Mouse (Mus musculus) kidney, adult 2 months (tissue): ENCODE results near the gene Gm49355. TPM values are rescaled to one million over a fixed set of nuclear protein-coding genes. Genes with fewer than 3 reads are reported as not detected.
"Not testable (repeated sequence)": the region's sequence is repeated elsewhere in the genome, so short reads cannot be mapped to it uniquely, and the experiment has no call there.

Experiments
- DNase-seq: peaks from one replicate; pipeline ENCODE4 v3.0.0; 2021
- H3K27ac ChIP-seq: fragments of 200-500 bp; 2 replicates; pipeline ENCODE4 v1.5.1; 2012; ENCODE audit warnings: low read depth, low read length, control low read depth, inconsistent platforms; ENCODE audit not compliant: insufficient read depth
- H3K27me3 ChIP-seq: fragments of 200-500 bp; replicated peaks from 2 replicates; pipeline ENCODE4 v1.6.1; 2012; ENCODE audit warnings: mild to moderate bottlenecking, moderate library complexity, low read length, inconsistent platforms; ENCODE audit not compliant: control insufficient read depth, insufficient read depth
- H3K36me3 ChIP-seq: fragments of 200-500 bp; 2 replicates; pipeline ENCODE4 v1.6.1; 2012; ENCODE audit warnings: mild to moderate bottlenecking, moderate library complexity, low read length, inconsistent platforms; ENCODE audit not compliant: control insufficient read depth, insufficient read depth
- H3K4me1 ChIP-seq: fragments of 200-500 bp; 2 replicates; pipeline ENCODE4 v1.6.1; 2011; ENCODE audit warnings: low read length; ENCODE audit not compliant: control insufficient read depth, insufficient read depth
- H3K4me3 ChIP-seq: fragments of 200-500 bp; 2 replicates; pipeline ENCODE4 v1.5.1; 2011; ENCODE audit warnings: mild to moderate bottlenecking, low read depth, low read length, control low read depth; ENCODE audit not compliant: insufficient read depth
- CTCF ChIP-seq: fragments of 200-500 bp; conservative IDR thresholded peaks from 2 replicates; pipeline ENCODE4 v1.5.1; 2011; ENCODE audit warnings: low read depth, mild to moderate bottlenecking, control low read depth, low read length, moderate library complexity, mixed read lengths; ENCODE audit not compliant: insufficient read depth, insufficient read length
- POLR2A ChIP-seq: fragments of 200-500 bp; IDR thresholded peaks from one replicate; pipeline ENCODE4 v1.6.1; 2011; ENCODE audit warnings: low read depth, low read length, control low read depth
- WGBS: fragments of 180-500 bp; shearing (Covaris S2); methylation state at CpG from one replicate; pipeline ENCODE4 v1.1.7; 2018; 5-methylcytosine and 5-hydroxymethylcytosine counted together
- polyA plus RNA-seq: library from polyadenylated mRNA; depleted of rRNA; stranded (reverse); fragments of >200 nt; gene quantifications from 2 replicates; pipeline ENCODE4 v1.2.3, GENCODE M21; 2012; rRNA removed

Gm49355 gene
- polyA plus RNA-seq: 0.14 and 0.28 TPM in 2 replicates

GRCm38 (mm10) chr14:12283641-12284040, at the start of gene Gm49355:
Gene Gm49355, plus strand, starts transcription at chr14:12283976.
- no peaks in the 10 kb centered on the region for H3K27me3 ChIP-seq
- peak within 1 kb of the TSS; percentile 76 for H3K27ac ChIP-seq
- H3K4me1 ChIP-seq: no peaks in the 10 kb centered on the region
- H3K36me3 ChIP-seq: peaks cover 3% of the 10 kb centered on the region; the same call in 1 of the 2 replicates
- WGBS: 77% methylated on average over 6 of the region's 6 CpGs
- DNase-seq: no peak
- peak within 1 kb of the TSS; percentile 91 for H3K4me3 ChIP-seq
- no peak for TF ChIP-seq POLR2A
- TF ChIP-seq CTCF: no peak

- Histone ChIP-seq H3K27ac (no peak overlapping the region), H3K4me3 (no peak overlapping the region), H3K4me1 (no peaks in the 10 kb centered on the region), H3K36me3 (no peaks in the 10 kb centered on the region; the same call in 1 of the 2 replicates), H3K27me3 (no peaks in the 10 kb centered on the region)
- TF ChIP-seq POLR2A (no peak), CTCF (no peak)
- 65% methylated on average over 4 of the region's 4 CpGs for WGBS
- no peak for DNase-seq
Measured at GRCm38 (mm10) chr14:12243726-12244125, 40.0 kb upstream of the Gm49355 start.

- H3K4me1 ChIP-seq: no peaks in the 10 kb centered on the region
- 79% methylated on average over 3 of the region's 3 CpGs for WGBS
- H3K27me3 ChIP-seq: no peaks in the 10 kb centered on the region
- DNase-seq: no peak
- H3K4me3 ChIP-seq: no peak overlapping the region
- TF ChIP-seq POLR2A (no peak), CTCF (no peak)
- H3K36me3 ChIP-seq: no peaks in the 10 kb centered on the region
- no peak overlapping the region for H3K27ac ChIP-seq
Measured at GRCm38 (mm10) chr14:12276031-12276430, 7.7 kb upstream of the Gm49355 start.

GRCm38 (mm10) chr14:12284141-12284912, 551 bp downstream of the Gm49355 start, which contains the start of gene 3830406C13Rik:
Gene 3830406C13Rik, plus strand, starts transcription at chr14:12284173.
- peak; percentile 87 for TF ChIP-seq POLR2A
- TF ChIP-seq CTCF: no peak
- DNase-seq: peak; percentile 90
- H3K4me3 ChIP-seq: peak within 1 kb of the TSS; percentile 91
- peaks cover 3% of the 10 kb centered on the region; the same call in 1 of the 2 replicates for H3K36me3 ChIP-seq
- no peaks in the 10 kb centered on the region for H3K4me1 ChIP-seq
- H3K27ac ChIP-seq: peak within 1 kb of the TSS; percentile 76
- no peaks in the 10 kb centered on the region for H3K27me3 ChIP-seq
- under 1% methylated on average over 48 of the region's 48 CpGs for WGBS

- not testable (repeated sequence) for H3K36me3 ChIP-seq, H3K27ac ChIP-seq, DNase-seq, H3K27me3 ChIP-seq, H3K4me3 ChIP-seq, H3K4me1 ChIP-seq
Measured at GRCm38 (mm10) chr14:12289747-12290146, 6.0 kb downstream of the Gm49355 start.

- Histone ChIP-seq H3K27me3 (no peaks in the 10 kb centered on the region), H3K4me3 (no peak overlapping the region), H3K36me3 (no peaks in the 10 kb centered on the region), H3K4me1 (no peaks in the 10 kb centered on the region), H3K27ac (no peak overlapping the region)
- WGBS: 82% methylated on average over 7 of the region's 7 CpGs
- DNase-seq: no peak
- TF ChIP-seq POLR2A (no peak), CTCF (no peak)
Measured at GRCm38 (mm10) chr14:12296391-12296790, 12.6 kb downstream of the Gm49355 start.

GRCm38 (mm10) chr14:12299171-12299570, 15.4 kb downstream of the Gm49355 start:
- TF ChIP-seq POLR2A: no peak
- no peak for TF ChIP-seq CTCF
- no peaks in the 10 kb centered on the region for H3K4me1 ChIP-seq
- no peak overlapping the region for H3K4me3 ChIP-seq
- no peak overlapping the region for H3K27ac ChIP-seq
- no peaks in the 10 kb centered on the region for H3K27me3 ChIP-seq
- DNase-seq: no peak
- no peaks in the 10 kb centered on the region for H3K36me3 ChIP-seq
